Mouse (Mus musculus): Measurements from ENCODE around the gene Mgp. TPM values are rescaled to one million over a fixed set of nuclear protein-coding genes. Genes with fewer than 3 reads are reported as not detected.

Mgp gene
- total RNA-seq, 1 experiment, result not detected

- peaks cover 0 to 3% of the 10 kb centered on the region in 2 experiments; a peak in 1 of 4 replicates for H3K4me1 ChIP-seq (ENCODE audit: control insufficient read depth in 2 of 2, insufficient read depth in 2 of 2, low read length in 2 of 2, poor library complexity in 1 of 2)
- DNase-seq (ENCODE audit: low read depth, low spot score), result no peak
- no peaks in the 10 kb centered on the region for H3K36me3 ChIP-seq (ENCODE audit: control insufficient read depth, insufficient read depth, low read length, poor library complexity, severe bottlenecking)
- no peak overlapping the region for H3K9ac ChIP-seq (ENCODE audit: insufficient read depth, low read depth, low read length, poor library complexity, severe bottlenecking)
- no peaks in the 10 kb centered on the region for H3K9me3 ChIP-seq (ENCODE audit: control insufficient read depth, insufficient read depth, low read depth, low read length)
- no peak for TF ChIP-seq MAFK (IDR thresholded peaks at IDR 0.05; ENCODE audit: insufficient read depth, low read depth, low read length)
- no peak for TF ChIP-seq ZNF384 (IDR thresholded peaks at IDR 0.05; ENCODE audit: low read depth, low read length)
- TF ChIP-seq ZC3H11A (IDR thresholded peaks at IDR 0.05; ENCODE audit: borderline replicate concordance, low read depth, low read length), result no peak
- no peak for TF ChIP-seq HCFC1 (IDR thresholded peaks at IDR 0.05; ENCODE audit: borderline replicate concordance, insufficient read depth, low read length)
- TF ChIP-seq CHD2 (IDR thresholded peaks at IDR 0.05; ENCODE audit: low read depth, low read length), result no peak
- in situ Hi-C loops (cut with MboI; ENCODE audit: low sequenced_read_pairs in 2 of 2, unreplicated experiment in 2 of 2), result no loop called here
- H3K4me3 ChIP-seq (ENCODE audit: insufficient read depth in 1 of 2, low read depth in 1 of 2, low read length in 2 of 2, poor library complexity in 1 of 2, severe bottlenecking in 1 of 2), result no peak overlapping the region
- no peak overlapping the region for H3K27ac ChIP-seq (ENCODE audit: insufficient read depth, low read depth, low read length, poor library complexity, severe bottlenecking)
Observed at GRCm38 (mm10) chr6:136847267-136847666, 28.4 kb downstream of the Mgp start.

GRCm38 (mm10) chr6:136845706-136846480, 29.7 kb downstream of the Mgp start:
- in situ Hi-C loops (cut with MboI; ENCODE audit: low sequenced_read_pairs in 2 of 2, unreplicated experiment in 2 of 2), result no loop called here
- H3K9me3 ChIP-seq (ENCODE audit: control insufficient read depth, insufficient read depth, low read depth, low read length), result no peaks in the 10 kb centered on the region
- no peak overlapping the region for H3K4me3 ChIP-seq (ENCODE audit: insufficient read depth in 1 of 2, low read depth in 1 of 2, low read length in 2 of 2, poor library complexity in 1 of 2, severe bottlenecking in 1 of 2)
- no peak overlapping the region for H3K27ac ChIP-seq (ENCODE audit: insufficient read depth, low read depth, low read length, poor library complexity, severe bottlenecking)
- H3K36me3 ChIP-seq (ENCODE audit: control insufficient read depth, insufficient read depth, low read length, poor library complexity, severe bottlenecking), result no peaks in the 10 kb centered on the region
- no peak for DNase-seq (ENCODE audit: low read depth, low spot score)
- TF ChIP-seq ZC3H11A (IDR thresholded peaks at IDR 0.05; ENCODE audit: borderline replicate concordance, low read depth, low read length) (no peak), CHD2 (IDR thresholded peaks at IDR 0.05; ENCODE audit: low read depth, low read length) (no peak), ZNF384 (IDR thresholded peaks at IDR 0.05; ENCODE audit: low read depth, low read length) (no peak), MAFK (IDR thresholded peaks at IDR 0.05; ENCODE audit: insufficient read depth, low read depth, low read length) (no peak), HCFC1 (IDR thresholded peaks at IDR 0.05; ENCODE audit: borderline replicate concordance, insufficient read depth, low read length) (no peak)
- H3K4me1 ChIP-seq (ENCODE audit: control insufficient read depth in 2 of 2, insufficient read depth in 2 of 2, low read length in 2 of 2, poor library complexity in 1 of 2), result peaks cover 0 to 3% of the 10 kb centered on the region in 2 experiments; a peak in 1 of 4 replicates
- H3K9ac ChIP-seq (ENCODE audit: insufficient read depth, low read depth, low read length, poor library complexity, severe bottlenecking), result no peak overlapping the region

- H3K9ac ChIP-seq (ENCODE audit: insufficient read depth, low read depth, low read length, poor library complexity, severe bottlenecking), result no peak overlapping the region
- no peak overlapping the region for H3K4me3 ChIP-seq (ENCODE audit: insufficient read depth in 1 of 2, low read depth in 1 of 2, low read length in 2 of 2, poor library complexity in 1 of 2, severe bottlenecking in 1 of 2)
- no peaks in the 10 kb centered on the region for H3K36me3 ChIP-seq (ENCODE audit: control insufficient read depth, insufficient read depth, low read length, poor library complexity, severe bottlenecking)
- in situ Hi-C loops (cut with MboI; ENCODE audit: low sequenced_read_pairs in 2 of 2, unreplicated experiment in 2 of 2), result no loop called here
- TF ChIP-seq CHD2 (IDR thresholded peaks at IDR 0.05; ENCODE audit: low read depth, low read length) (no peak), ZNF384 (IDR thresholded peaks at IDR 0.05; ENCODE audit: low read depth, low read length) (no peak), MAFK (IDR thresholded peaks at IDR 0.05; ENCODE audit: insufficient read depth, low read depth, low read length) (no peak), ZC3H11A (IDR thresholded peaks at IDR 0.05; ENCODE audit: borderline replicate concordance, low read depth, low read length) (no peak), HCFC1 (IDR thresholded peaks at IDR 0.05; ENCODE audit: borderline replicate concordance, insufficient read depth, low read length) (no peak)
- DNase-seq (ENCODE audit: low read depth, low spot score), result no peak
- H3K4me1 ChIP-seq (ENCODE audit: control insufficient read depth in 2 of 2, insufficient read depth in 2 of 2, low read length in 2 of 2, poor library complexity in 1 of 2), result peaks cover 0 to 3% of the 10 kb centered on the region in 2 experiments; a peak in 1 of 4 replicates
- no peaks in the 10 kb centered on the region for H3K9me3 ChIP-seq (ENCODE audit: control insufficient read depth, insufficient read depth, low read depth, low read length)
- no peak overlapping the region for H3K27ac ChIP-seq (ENCODE audit: insufficient read depth, low read depth, low read length, poor library complexity, severe bottlenecking)
Observed at GRCm38 (mm10) chr6:136844903-136845302, 30.7 kb downstream of the Mgp start.

DNA sequence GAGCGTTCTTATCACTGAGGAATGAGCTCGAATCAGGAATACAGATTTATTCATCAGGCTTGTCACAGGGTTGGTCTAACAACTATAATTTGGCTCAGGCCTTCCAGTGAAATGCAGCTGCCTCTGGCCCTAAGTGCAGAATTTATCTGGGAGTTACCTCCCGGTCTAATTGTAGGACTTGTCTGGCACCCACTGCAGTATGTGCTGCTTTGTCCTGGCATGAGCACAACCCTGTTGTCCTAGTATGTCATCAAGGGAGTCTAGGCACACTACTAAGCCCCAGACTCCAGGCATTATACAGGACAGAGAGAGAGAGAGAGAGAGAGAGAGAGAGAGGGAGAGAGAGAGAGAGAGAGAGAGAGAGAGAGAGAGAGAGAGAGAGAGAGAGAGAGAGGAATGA, 38.3 kb downstream of the Mgp start:
- H3K27ac ChIP-seq (ENCODE audit: insufficient read depth, low read depth, low read length, poor library complexity, severe bottlenecking), result no peak overlapping the region
- in situ Hi-C loops (cut with MboI; ENCODE audit: low sequenced_read_pairs in 2 of 2, unreplicated experiment in 2 of 2), result no loop called here
- no peaks in the 10 kb centered on the region for H3K9me3 ChIP-seq (ENCODE audit: control insufficient read depth, insufficient read depth, low read depth, low read length)
- H3K9ac ChIP-seq (ENCODE audit: insufficient read depth, low read depth, low read length, poor library complexity, severe bottlenecking), result no peak overlapping the region
- TF ChIP-seq HCFC1 (IDR thresholded peaks at IDR 0.05; ENCODE audit: borderline replicate concordance, insufficient read depth, low read length) (no peak), ZC3H11A (IDR thresholded peaks at IDR 0.05; ENCODE audit: borderline replicate concordance, low read depth, low read length) (no peak), CHD2 (IDR thresholded peaks at IDR 0.05; ENCODE audit: low read depth, low read length) (no peak), ZNF384 (IDR thresholded peaks at IDR 0.05; ENCODE audit: low read depth, low read length) (no peak)
- H3K36me3 ChIP-seq (ENCODE audit: control insufficient read depth, insufficient read depth, low read length, poor library complexity, severe bottlenecking), result no peaks in the 10 kb centered on the region
- H3K4me1 ChIP-seq (ENCODE audit: control insufficient read depth in 2 of 2, insufficient read depth in 2 of 2, low read length in 2 of 2, poor library complexity in 1 of 2), result no peaks in the 10 kb centered on the region
- no peak for DNase-seq (ENCODE audit: low read depth, low spot score)
- H3K4me3 ChIP-seq (ENCODE audit: insufficient read depth in 1 of 2, low read depth in 1 of 2, low read length in 2 of 2, poor library complexity in 1 of 2, severe bottlenecking in 1 of 2), result no peak overlapping the region
